Mouse (Mus musculus) embryonic facial prominence, embryonic 14.5 days (tissue): ENCODE data around the gene Aplp2. TPM values are rescaled to one million over a fixed set of nuclear protein-coding genes. Genes with fewer than 3 reads are reported as not detected.
A peak's percentile ranks its signal among the peaks of the same experiment; 100 is the strongest.

Source experiments
- ATAC-seq: fragments of 200-750 bp; cut with Nextera tagmentation; 2 replicates; pipeline ENCODE4 v1.8.0; 2017; ENCODE audit warnings: low read depth, moderate number of reproducible peaks, moderate TSS enrichment
- DNase-seq: peaks from one replicate; pipeline ENCODE4 v3.0.0-alpha.2; 2015; ENCODE audit warnings: low spot score
- H3K27ac ChIP-seq: fragments of 300-500 bp; sonication (generic); replicated peaks from 2 replicates; pipeline ENCODE4 v1.5.1; 2014; ENCODE audit warnings: low read depth, mild to moderate bottlenecking, low read length, moderate library complexity
- H3K27me3 ChIP-seq: fragments of 300-500 bp; sonication (generic); replicated peaks from 2 replicates; pipeline ENCODE4 v1.6.1; 2014; ENCODE audit warnings: low read length; ENCODE audit not compliant: control insufficient read depth, insufficient read depth
- H3K36me3 ChIP-seq: fragments of 300-500 bp; sonication (generic); 2 replicates; pipeline ENCODE4 v1.6.1; 2014; ENCODE audit warnings: low read length, mixed read lengths; ENCODE audit not compliant: control insufficient read depth, insufficient read depth
- H3K4me1 ChIP-seq: fragments of 300-500 bp; sonication (generic); 2 replicates; pipeline ENCODE4 v1.6.1; 2014; ENCODE audit warnings: antibody characterized with exemption, low read length; ENCODE audit not compliant: control insufficient read depth, insufficient read depth
- H3K4me2 ChIP-seq: fragments of 300-500 bp; sonication (generic); 2 replicates; pipeline ENCODE4 v1.6.1; 2014; ENCODE audit warnings: low read depth, mild to moderate bottlenecking, low read length, moderate library complexity, mixed read lengths
- H3K4me3 ChIP-seq: fragments of 300-500 bp; sonication (generic); 2 replicates; pipeline ENCODE4 v1.5.1; 2014; ENCODE audit warnings: low read depth, mild to moderate bottlenecking, low read length
- H3K9ac ChIP-seq: fragments of 300-500 bp; sonication (generic); 2 replicates; pipeline ENCODE4 v1.6.1; 2014; ENCODE audit warnings: low read depth, mild to moderate bottlenecking, low read length, moderate library complexity, mixed read lengths
- H3K9me3 ChIP-seq: fragments of 300-500 bp; sonication (generic); 2 replicates; pipeline ENCODE4 v1.6.1; 2016; ENCODE audit warnings: low read length; ENCODE audit not compliant: control insufficient read depth
- WGBS: fragments of 180-500 bp; shearing (Covaris S2); extraction: QIAGEN DNeasy Blood & Tissue Kit; methylation state at CpG from one replicate; pipeline ENCODE4 v1.1.7; 2014; 5-methylcytosine and 5-hydroxymethylcytosine counted together
- polyA plus RNA-seq: library from polyadenylated mRNA; unstranded; fragments of >200 nt; fragmentation: Nextera tagmentation; extraction: Ambion mirVana; gene quantifications from 2 replicates; pipeline ENCODE4 v1.2.1, GENCODE M21; 2014

The Aplp2 gene
- polyA plus RNA-seq, 1 experiment from 2014 or later, result 277 TPM

GRCm38 (mm10) chr9:31131205-31131968 lies 80.2 kb downstream of the Aplp2 start, which contains the start of gene St14:
St14 (minus strand) TSS chr9:31131853.
- peak; percentile 72 for DNase-seq
- WGBS, result under 1% methylated on average over 24 of the region's 74 CpGs

GRCm38 (mm10) chr9:31130357-31131204 lies 81.0 kb downstream of the Aplp2 start:
- DNase-seq (no peak), ATAC-seq (no peak)
- Histone ChIP-seq H3K9me3 (no peaks in the 10 kb centered on the region), H3K27ac (no peak overlapping the region), H3K27me3 (peaks cover 68% of the 10 kb centered on the region), H3K36me3 (no peaks in the 10 kb centered on the region), H3K9ac (peak overlapping the region; percentile 61), H3K4me2 (peak overlapping the region; percentile 85), H3K4me1 (peaks cover 6% of the 10 kb centered on the region), H3K4me3 (peak overlapping the region; percentile 50)
- 13% methylated on average over 26 of the region's 26 CpGs for WGBS

More at GRCm38 (mm10) chr9:31131205-31131968, 80.2 kb downstream of the Aplp2 start, which contains the start of gene St14:
- ATAC-seq, result peak; percentile 89; the same call in 1 of the 2 replicates
- peaks cover 6% of the 10 kb centered on the region for H3K4me1 ChIP-seq
- H3K9ac ChIP-seq, result peak within 1 kb of the TSS; percentile 61
- peak within 1 kb of the TSS; percentile 50 for H3K4me3 ChIP-seq
- H3K27me3 ChIP-seq, result peaks cover 68% of the 10 kb centered on the region
- H3K36me3 ChIP-seq, result no peaks in the 10 kb centered on the region
- H3K27ac ChIP-seq, result no peak within 1 kb of the TSS
- H3K4me2 ChIP-seq, result peak within 1 kb of the TSS; percentile 85
- no peaks in the 10 kb centered on the region for H3K9me3 ChIP-seq

GRCm38 (mm10) chr9:31129956-31130355 lies 81.7 kb downstream of the Aplp2 start:
- peak overlapping the region; percentile 50 for H3K4me3 ChIP-seq
- DNase-seq, result no peak
- H3K4me2 ChIP-seq, result peak overlapping the region; percentile 85
- 67% methylated on average over 8 of the region's 8 CpGs for WGBS
- H3K27ac ChIP-seq, result no peak overlapping the region
- no peak overlapping the region for H3K9ac ChIP-seq
- H3K4me1 ChIP-seq, result peaks cover 6% of the 10 kb centered on the region
- peaks cover 67% of the 10 kb centered on the region for H3K27me3 ChIP-seq
- no peak for ATAC-seq
- no peaks in the 10 kb centered on the region for H3K9me3 ChIP-seq
- H3K36me3 ChIP-seq, result no peaks in the 10 kb centered on the region

- Histone ChIP-seq H3K27ac (no peak overlapping the region), H3K36me3 (no peaks in the 10 kb centered on the region), H3K9ac (no peak overlapping the region), H3K4me3 (no peak overlapping the region), H3K9me3 (no peaks in the 10 kb centered on the region), H3K4me1 (peaks cover 6% of the 10 kb centered on the region), H3K27me3 (peaks cover 47% of the 10 kb centered on the region), H3K4me2 (no peak overlapping the region)
- no peak for DNase-seq
- 72% methylated on average over 12 of the region's 12 CpGs for WGBS
- no peak for ATAC-seq
These were observed 83.6 kb downstream of the Aplp2 start for GRCm38 (mm10) chr9:31127876-31128465.

- no peak for ATAC-seq
- 86% methylated on average over 7 of the region's 7 CpGs for WGBS
These were observed 85.5 kb downstream of the Aplp2 start for GRCm38 (mm10) chr9:31126079-31126478.

GRCm38 (mm10) chr9:31122464-31123030 lies 89.1 kb downstream of the Aplp2 start:
- Histone ChIP-seq H3K4me2 (no peak overlapping the region), H3K9ac (no peak overlapping the region), H3K27ac (no peak overlapping the region), H3K27me3 (no peaks in the 10 kb centered on the region), H3K4me3 (no peak overlapping the region), H3K4me1 (0 out of 2 replicates have a peak, but pooled peaks cover 11% of the 10 kb centered on the region), H3K36me3 (no peaks in the 10 kb centered on the region), H3K9me3 (no peaks in the 10 kb centered on the region)
- ATAC-seq (no peak), DNase-seq (no peak)
- 63% methylated on average over 13 of the region's 13 CpGs for WGBS

More at GRCm38 (mm10) chr9:31126079-31126478, 85.5 kb downstream of the Aplp2 start:
- no peak overlapping the region for H3K4me3 ChIP-seq
- no peak for DNase-seq
- no peak overlapping the region for H3K9ac ChIP-seq
- H3K4me1 ChIP-seq, result peaks cover 4% of the 10 kb centered on the region; the same call in 1 of the 2 replicates
- no peaks in the 10 kb centered on the region for H3K36me3 ChIP-seq
- H3K4me2 ChIP-seq, result no peak overlapping the region
- H3K27me3 ChIP-seq, result peaks cover 28% of the 10 kb centered on the region
- no peak overlapping the region for H3K27ac ChIP-seq
- H3K9me3 ChIP-seq, result no peaks in the 10 kb centered on the region

- no peak for DNase-seq
- ATAC-seq, result no peak
These were observed 91.1 kb downstream of the Aplp2 start for GRCm38 (mm10) chr9:31120533-31120915.

More at GRCm38 (mm10) chr9:31120533-31120915, 91.1 kb downstream of the Aplp2 start:
- H3K9me3 ChIP-seq, result no peaks in the 10 kb centered on the region
- 0 out of 2 replicates have a peak, but pooled peaks cover 14% of the 10 kb centered on the region for H3K4me1 ChIP-seq
- 61% methylated on average over 4 of the region's 4 CpGs for WGBS
- H3K4me2 ChIP-seq, result no peak overlapping the region
- no peaks in the 10 kb centered on the region for H3K36me3 ChIP-seq
- no peak overlapping the region for H3K4me3 ChIP-seq
- no peak overlapping the region for H3K9ac ChIP-seq
- H3K27ac ChIP-seq, result no peak overlapping the region
- no peaks in the 10 kb centered on the region for H3K27me3 ChIP-seq
